Mouse (Mus musculus) liver, embryonic 11.5 days (tissue): Measurements from ENCODE around the gene Arl16. TPM values are rescaled to one million over a fixed set of nuclear protein-coding genes. Genes with fewer than 3 reads are reported as not detected.

Experiments used
- ATAC-seq: fragments of 200-750 bp; cut with Nextera tagmentation; replicated peaks from 2 replicates; pipeline ENCODE4 v1.8.0; 2017; ENCODE audit warnings: moderate number of reproducible peaks, mild to moderate bottlenecking, moderate TSS enrichment, moderate library complexity; ENCODE audit not compliant: low FRiP score
- DNase-seq: peaks from one replicate; pipeline ENCODE4 v3.0.0-alpha.2; 2017; ENCODE audit warnings: low spot score
- H3K27ac ChIP-seq: fragments of 300-500 bp; sonication (generic); 2 replicates; pipeline ENCODE4 v1.5.1; 2014; ENCODE audit warnings: mild to moderate bottlenecking, low read depth, low read length, control low read depth
- H3K27me3 ChIP-seq: fragments of 300-500 bp; sonication (generic); replicated peaks from 2 replicates; pipeline ENCODE4 v1.6.1; 2014; ENCODE audit warnings: low read length, mixed read lengths; ENCODE audit not compliant: control insufficient read depth, insufficient read depth
- H3K36me3 ChIP-seq: fragments of 300-500 bp; sonication (generic); 2 replicates; pipeline ENCODE4 v1.6.1; 2014; ENCODE audit warnings: mild to moderate bottlenecking, low read length, moderate library complexity, mixed read lengths; ENCODE audit not compliant: control insufficient read depth, insufficient read depth
- H3K4me1 ChIP-seq: fragments of 300-500 bp; sonication (generic); replicated peaks from 2 replicates; pipeline ENCODE4 v1.6.1; 2014; ENCODE audit warnings: low read length, mixed read lengths; ENCODE audit not compliant: control insufficient read depth, insufficient read depth
- H3K4me2 ChIP-seq: fragments of 300-500 bp; sonication (generic); 2 replicates; pipeline ENCODE4 v1.6.1; 2014; ENCODE audit warnings: mild to moderate bottlenecking, control low read depth, moderate library complexity
- H3K4me3 ChIP-seq: fragments of 300-500 bp; sonication (generic); 2 replicates; pipeline ENCODE4 v1.5.1; 2014; ENCODE audit warnings: low read depth, low read length, control low read depth
- H3K9ac ChIP-seq: fragments of 300-500 bp; sonication (generic); 2 replicates; pipeline ENCODE4 v1.6.1; 2014; ENCODE audit warnings: low read depth, low read length, control low read depth
- H3K9me3 ChIP-seq: fragments of 300-500 bp; sonication (generic); 2 replicates; pipeline ENCODE4 v1.6.1; 2016; ENCODE audit warnings: low read length, inconsistent platforms, mixed read lengths; ENCODE audit not compliant: control insufficient read depth
- WGBS: fragments of 180-500 bp; shearing (Covaris S2); extraction: QIAGEN DNeasy Blood & Tissue Kit; methylation state at CpG from one replicate; pipeline ENCODE4 v1.1.7; 2014; 5-methylcytosine and 5-hydroxymethylcytosine counted together
- polyA plus RNA-seq: library from polyadenylated mRNA; unstranded; fragments of >200 nt; fragmentation: Nextera tagmentation; extraction: Ambion mirVana; gene quantifications from 2 replicates; pipeline ENCODE4 v1.2.1, GENCODE M21; 2014

Gene Arl16
- polyA plus RNA-seq, 1 experiment from 2014 or later = 40.2 TPM

DNA sequence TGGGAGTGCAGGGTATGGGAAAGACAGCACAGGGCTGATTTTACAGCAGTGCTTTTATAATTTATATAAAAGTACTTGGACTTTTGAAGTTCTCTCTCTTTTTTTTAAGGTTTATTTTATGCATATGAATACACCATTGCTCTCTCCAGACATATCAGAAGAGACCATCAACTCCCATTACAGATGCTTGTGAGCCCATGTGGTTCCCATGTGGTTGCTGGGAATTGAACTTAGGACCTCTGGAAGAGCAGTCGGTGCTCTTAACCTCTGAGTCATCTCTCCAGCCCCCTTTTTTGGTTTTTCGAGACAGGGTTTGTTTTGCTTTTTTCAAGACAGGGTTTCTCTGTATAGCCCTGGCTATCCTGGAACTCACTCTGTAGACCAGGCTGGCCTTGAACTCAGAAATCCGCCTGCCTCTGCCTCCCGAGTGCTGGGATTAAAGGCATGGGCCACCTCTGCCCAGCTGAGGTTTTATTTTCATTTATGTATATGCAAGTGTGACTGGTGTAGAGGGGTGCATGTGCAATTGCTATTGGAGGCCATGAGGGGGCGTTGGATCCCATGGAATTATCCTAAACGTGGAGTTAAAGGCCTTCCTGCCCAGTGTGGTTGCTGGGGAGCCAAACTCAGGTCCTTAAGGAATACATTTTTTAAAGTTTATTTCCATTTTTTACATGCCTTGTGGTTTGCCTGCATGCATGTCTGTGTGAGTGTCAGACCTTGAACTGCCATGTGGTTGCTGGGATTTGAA lies 8.4 kb downstream of the Arl16 start:
- peak overlapping the region; percentile 94 for H3K4me3 ChIP-seq
- H3K9me3 ChIP-seq = no peaks in the 10 kb centered on the region
- ATAC-seq (no peak), DNase-seq (no peak)
- H3K36me3 ChIP-seq = peaks cover 30% of the 10 kb centered on the region
- peak overlapping the region; percentile 95 for H3K9ac ChIP-seq
- H3K27me3 ChIP-seq = no peaks in the 10 kb centered on the region
- peak overlapping the region; percentile 84 for H3K27ac ChIP-seq
- 53% methylated on average over 6 of the region's 6 CpGs for WGBS
- H3K4me2 ChIP-seq = peak overlapping the region; percentile 88
- peaks cover 14% of the 10 kb centered on the region for H3K4me1 ChIP-seq

- Histone ChIP-seq H3K27me3 (no peaks in the 10 kb centered on the region), H3K27ac (peak within 1 kb of the TSS; percentile 84), H3K4me3 (peak within 1 kb of the TSS; percentile 94), H3K9me3 (no peaks in the 10 kb centered on the region), H3K4me1 (peaks cover 14% of the 10 kb centered on the region), H3K9ac (peak within 1 kb of the TSS; percentile 95), H3K36me3 (peaks cover 27% of the 10 kb centered on the region), H3K4me2 (peak within 1 kb of the TSS; percentile 88)
- DNase-seq = peak; percentile 87
- WGBS = 4% methylated on average over 62 of the region's 62 CpGs
- ATAC-seq = peak; percentile 88
Observed at GRCm38 (mm10) chr11:120457772-120458751, 9.3 kb downstream of the Arl16 start, which contains the start of the genes Oxld1 and Ccdc137. Gene Oxld1, minus strand, starts transcription at chr11:120458068. Gene Ccdc137, plus strand, starts transcription at chr11:120458115.

- Histone ChIP-seq H3K9ac (peak overlapping the region; percentile 95), H3K4me1 (peaks cover 14% of the 10 kb centered on the region), H3K27ac (peak overlapping the region; percentile 84), H3K4me2 (peak overlapping the region; percentile 88), H3K9me3 (no peaks in the 10 kb centered on the region), H3K36me3 (peaks cover 22% of the 10 kb centered on the region), H3K27me3 (no peaks in the 10 kb centered on the region), H3K4me3 (peak overlapping the region; percentile 94)
- ATAC-seq (peak; percentile 39), DNase-seq (no peak)
- 11% methylated on average over 14 of the region's 14 CpGs for WGBS
Observed at GRCm38 (mm10) chr11:120457370-120457769, 10.0 kb downstream of the Arl16 start.

- Histone ChIP-seq H3K4me3 (no peak overlapping the region), H3K4me2 (no peak overlapping the region), H3K27ac (no peak overlapping the region), H3K27me3 (no peaks in the 10 kb centered on the region), H3K9me3 (no peaks in the 10 kb centered on the region), H3K9ac (no peak overlapping the region), H3K36me3 (peaks cover 7% of the 10 kb centered on the region; the same call in 1 of the 2 replicates), H3K4me1 (peaks cover 14% of the 10 kb centered on the region)
- WGBS = 88% methylated on average over 7 of the region's 7 CpGs
- DNase-seq = no peak
- ATAC-seq = no peak
Observed at GRCm38 (mm10) chr11:120455413-120455812, 12.0 kb downstream of the Arl16 start.

GRCm38 (mm10) chr11:120454965-120455364 lies 12.4 kb downstream of the Arl16 start:
- Histone ChIP-seq H3K4me1 (peaks cover 14% of the 10 kb centered on the region), H3K9ac (no peak overlapping the region), H3K27me3 (no peaks in the 10 kb centered on the region), H3K9me3 (no peaks in the 10 kb centered on the region), H3K36me3 (peaks cover 5% of the 10 kb centered on the region; the same call in 1 of the 2 replicates), H3K4me2 (no peak overlapping the region), H3K4me3 (no peak overlapping the region), H3K27ac (no peak overlapping the region)
- WGBS = 91% methylated on average over 4 of the region's 4 CpGs
- ATAC-seq (no peak), DNase-seq (no peak)

DNA sequence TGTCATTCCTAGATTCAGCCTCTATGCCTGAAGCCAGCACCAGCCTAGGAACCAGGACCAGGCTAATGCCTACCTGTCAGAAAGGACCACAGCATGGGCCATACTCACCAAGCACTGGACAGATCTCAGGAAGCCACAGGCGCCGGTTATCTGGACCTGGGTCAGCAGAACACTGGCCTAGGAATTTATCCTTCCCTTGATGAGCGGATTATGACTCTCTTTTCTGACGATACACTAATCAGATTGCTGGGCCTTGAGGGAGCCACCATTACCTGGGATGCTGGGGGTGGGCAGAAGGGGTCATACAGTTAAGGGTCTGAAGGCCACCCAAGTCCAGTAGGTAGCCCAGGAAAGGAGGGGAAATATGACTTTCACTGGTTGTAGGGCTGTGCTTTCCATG lies 14.1 kb downstream of the Arl16 start, which contains the start of gene Pde6g:
TSS of gene Pde6g (minus strand) at position 195 of the 400 bp plus-strand sequence.
- H3K9ac ChIP-seq = no peak within 1 kb of the TSS
- H3K27me3 ChIP-seq = no peaks in the 10 kb centered on the region
- H3K27ac ChIP-seq = no peak within 1 kb of the TSS
- no peaks in the 10 kb centered on the region; the same call in 1 of the 2 replicates for H3K36me3 ChIP-seq
- 86% methylated on average over 4 of the region's 4 CpGs for WGBS
- H3K4me2 ChIP-seq = no peak within 1 kb of the TSS
- H3K9me3 ChIP-seq = no peaks in the 10 kb centered on the region
- peaks cover 6% of the 10 kb centered on the region for H3K4me1 ChIP-seq
- ATAC-seq = no peak
- DNase-seq = no peak
- H3K4me3 ChIP-seq = no peak within 1 kb of the TSS

DNA sequence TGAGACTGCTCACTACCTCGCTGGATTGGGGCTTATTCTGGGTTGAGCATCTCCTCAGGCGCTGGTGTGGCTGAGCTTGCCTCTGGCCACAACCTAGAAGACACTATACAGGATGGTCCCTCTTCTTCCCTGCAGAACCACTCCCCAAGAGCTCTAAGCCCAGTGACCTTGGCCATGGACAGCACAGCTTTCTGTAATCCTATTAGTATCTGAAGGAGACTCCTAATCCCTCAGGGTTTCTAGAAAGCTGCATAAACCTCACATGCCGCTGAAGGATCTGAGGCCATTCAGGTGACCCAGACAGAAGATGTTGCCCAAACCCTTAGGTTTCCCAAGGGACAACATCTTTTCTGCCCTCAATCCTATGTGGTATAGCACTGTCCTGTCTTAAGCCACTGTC lies 15.2 kb downstream of the Arl16 start:
- WGBS = 75% methylated on average over 3 of the region's 3 CpGs

GRCm38 (mm10) chr11:120447179-120447578 lies 20.2 kb downstream of the Arl16 start:
- H3K27me3 ChIP-seq = no peaks in the 10 kb centered on the region
- no peak for ATAC-seq

More for the DNA sequence above, 15.2 kb downstream of the Arl16 start:
- Histone ChIP-seq H3K27me3 (no peaks in the 10 kb centered on the region), H3K4me3 (no peak overlapping the region), H3K4me1 (peaks cover 6% of the 10 kb centered on the region), H3K36me3 (no peaks in the 10 kb centered on the region; the same call in 1 of the 2 replicates), H3K4me2 (no peak overlapping the region), H3K9ac (no peak overlapping the region), H3K9me3 (no peaks in the 10 kb centered on the region), H3K27ac (no peak overlapping the region)
- DNase-seq (no peak), ATAC-seq (no peak)

More at GRCm38 (mm10) chr11:120447179-120447578, 20.2 kb downstream of the Arl16 start:
- Histone ChIP-seq H3K4me3 (no peak overlapping the region), H3K4me2 (no peak overlapping the region), H3K27ac (no peak overlapping the region), H3K36me3 (no peaks in the 10 kb centered on the region), H3K9ac (no peak overlapping the region), H3K4me1 (peaks cover 2% of the 10 kb centered on the region; the same call in 1 of the 2 replicates), H3K9me3 (no peaks in the 10 kb centered on the region)
- 78% methylated on average over 7 of the region's 7 CpGs for WGBS
- DNase-seq = no peak
